In genomic region chr13:73775786-73776185, GRCm38 (mm10) we compare ENCODE assay signal across 21 mouse cellular contexts. TPM values are rescaled to one million over a fixed set of nuclear protein-coding genes. Genes with fewer than 3 reads are reported as not detected.
DNase-seq lines count a peak whose midpoint lies in the region; ATAC-seq and TF ChIP-seq lines count a peak whose summit lies in the region.
"Had no signal": no experiment of that assay in that cellular context is flagged by ENCODE, and none has a peak within 500 bp of the region (broad histone marks: within the 10 kb centered on the region; RNA-seq: fewer than 3 reads in every experiment).

No protein-coding gene starts in this region.

- H3K27me3 ChIP-seq in heart, embryonic 10.5 days (ENCODE audit: insufficient read depth, poor library complexity, severe bottlenecking) = no peaks in the 10 kb centered on the region
- no peaks in the 10 kb centered on the region for H3K27me3 ChIP-seq in heart, postnatal 0 days (ENCODE audit: control insufficient read depth, insufficient read depth, low read length)
- H3K27me3 ChIP-seq: embryonic facial prominence, embryonic 12.5 days; liver, embryonic 15.5 days; lung, embryonic 15.5 days; neural tube, embryonic 12.5 days had no signal

- no peak overlapping the region for H3K4me3 ChIP-seq in heart, embryonic 10.5 days
- no peak overlapping the region for H3K4me3 ChIP-seq in heart, postnatal 0 days (ENCODE audit: low read depth, low read length)
- H3K4me3 ChIP-seq: embryonic facial prominence, embryonic 12.5 days; liver, embryonic 15.5 days; lung, embryonic 15.5 days; neural tube, embryonic 12.5 days had no signal

- peaks cover 19% of the 10 kb centered on the region; the same call in 1 of the 2 replicates for H3K36me3 ChIP-seq in heart, embryonic 10.5 days
- peaks cover 10% of the 10 kb centered on the region; the same call in 1 of the 2 replicates for H3K36me3 ChIP-seq in heart, postnatal 0 days (replicated peaks; ENCODE audit: control insufficient read depth, insufficient read depth, low read length)
- H3K36me3 ChIP-seq: liver, embryonic 15.5 days; lung, embryonic 15.5 days had no signal

- H3K4me2 ChIP-seq in heart, postnatal 0 days (ENCODE audit: low read depth, low read length) = no peak overlapping the region
- H3K4me2 ChIP-seq: embryonic facial prominence, embryonic 12.5 days; hindbrain, embryonic 14.5 days; liver, embryonic 15.5 days; lung, embryonic 15.5 days; neural tube, embryonic 12.5 days had no signal

- no peak overlapping the region for H3K27ac ChIP-seq in heart, embryonic 10.5 days
- peak overlapping the region; percentile 32 for H3K27ac ChIP-seq in heart, postnatal 0 days (ENCODE audit: low read depth)
- H3K27ac ChIP-seq: embryonic facial prominence, embryonic 12.5 days; hindbrain, embryonic 14.5 days; liver, embryonic 15.5 days; lung, embryonic 15.5 days; neural tube, embryonic 12.5 days had no signal

- peaks cover 47% of the 10 kb centered on the region for H3K4me1 ChIP-seq in heart, embryonic 10.5 days
- H3K4me1 ChIP-seq in heart, postnatal 0 days (ENCODE audit: control insufficient read depth, insufficient read depth) = peaks cover 49% of the 10 kb centered on the region

- no peak for ATAC-seq in heart, postnatal 0 days (ENCODE audit: insufficient read depth, low read depth)
- ATAC-seq: CD4-positive, CD25-positive, alpha-beta regulatory T cell, adult 4 months; forebrain, postnatal 0 days had no signal

- 68% methylated on average over 4 of the region's 4 CpGs for WGBS in heart, embryonic 10.5 days
- WGBS in heart, postnatal 0 days = 44% methylated on average over 4 of the region's 4 CpGs

- no peaks in the 10 kb centered on the region for H3K9me3 ChIP-seq in heart, embryonic 10.5 days
- H3K9me3 ChIP-seq in heart, postnatal 0 days (replicated peaks; ENCODE audit: control insufficient read depth, low read length) = no peaks in the 10 kb centered on the region
- H3K9me3 ChIP-seq: embryonic facial prominence, embryonic 12.5 days; liver, embryonic 15.5 days; lung, embryonic 15.5 days; neural tube, embryonic 12.5 days had no signal

- no peak for TF ChIP-seq EP300 in heart, postnatal 0 days (IDR thresholded peaks at IDR 0.05; ENCODE audit: low read depth)

- H3K9ac ChIP-seq in heart, postnatal 0 days (replicated peaks; ENCODE audit: low read depth, low read length) = no peak overlapping the region
- H3K9ac ChIP-seq: embryonic facial prominence, embryonic 12.5 days; forebrain, postnatal 0 days; hindbrain, embryonic 14.5 days; liver, embryonic 15.5 days; lung, embryonic 15.5 days; neural tube, embryonic 12.5 days had no signal

- DNase-seq in adrenal gland, postnatal 14 days = peak; percentile 61
- DNase-seq in adrenal gland, postnatal 4 days (ENCODE audit: low spot score in 2 of 2) = no peak
- peak; percentile 40 for DNase-seq in heart, adult 8-10 months (ENCODE audit: low spot score)
- no peak for DNase-seq in heart, embryonic 10.5 days (ENCODE audit: low spot score)
- DNase-seq in adrenal gland, postnatal 36 days = peak; percentile 31 to 48
- DNase-seq in heart, postnatal 0 days (ENCODE audit: low spot score) = no peak
- no peak for DNase-seq in frontal cortex, adult 2 months (ENCODE audit: extremely low spot score in 1 of 2, low spot score in 1 of 2)
- DNase-seq: cerebellum, adult 9-10 months; forebrain, postnatal 0 days; kidney, adult 11 months; kidney, postnatal 4 days; lung, postnatal 4 days; midbrain, embryonic 14.5 days; right cerebral cortex, postnatal 14 days; thymus, postnatal 14 days had no signal

- no peak for TF ChIP-seq CTCF in heart, postnatal 0 days (IDR thresholded peaks at IDR 0.05; ENCODE audit: low read depth)

RNA-seq across cellular contexts. Expression of gene Slc12a7, which starts 42.9 kb away (rescaled TPM):
- 32.3 and 34.2 TPM in 2 replicates for total RNA-seq in adrenal gland, postnatal 14 days (2021)
- 10 to 100 TPM; 43.2 to 44.1 TPM for total RNA-seq in adrenal gland, postnatal 4 days (2021)
- total RNA-seq in heart, adult 8-10 months (2022) = 100 to 1,000 TPM; 207 to 245 (median 212) TPM
- polyA plus RNA-seq in heart, embryonic 10.5 days (2016; fragmentation: Nextera tagmentation; extraction: Ambion mirVana) = 36.3 and 46.7 TPM in 2 replicates
- 10 to 100 TPM; 35.8 to 36.6 TPM for total RNA-seq in adrenal gland, postnatal 36 days (2021)
- 79.3 and 94.6 TPM in 2 replicates for total RNA-seq in heart, postnatal 0 days (2014; rRNA removed; ENCODE audit: low replicate concordance)
- 32.7 and 34.4 TPM in 2 replicates for polyA plus RNA-seq in heart, postnatal 0 days (2015; fragmentation: Nextera tagmentation; extraction: Ambion mirVana)
- polyA plus RNA-seq in frontal cortex, adult 2 months (2012; rRNA removed) = 6.4 and 6.7 TPM in 2 replicates

Comparison
In these comparisons a context has a peak if more than half of its experiments do, and no peak if none do; other contexts are left out.
1. DNase-seq: peak in adrenal gland, postnatal 14 days (single experiment), heart, adult 8-10 months (single experiment) and adrenal gland, postnatal 36 days (2 of 2); none in adrenal gland, postnatal 4 days (0 of 2), heart, embryonic 10.5 days (single experiment), heart, postnatal 0 days (single experiment) and frontal cortex, adult 2 months (0 of 2).